Mouse (Mus musculus): ENCODE results near the gene Ccdc73. TPM values are rescaled to one million over a fixed set of nuclear protein-coding genes. Genes with fewer than 3 reads are reported as not detected.
"Not testable (repeated sequence)": the region's sequence is repeated elsewhere in the genome, so short reads cannot be mapped to it uniquely, and the experiment has no call there.

Ccdc73 gene
- polyA plus RNA-seq (2016; fragmentation: Nextera tagmentation; extraction: Ambion mirVana): 8.8 and 9.7 TPM in 2 replicates

GRCm38 (mm10) chr2:104867282-104867855, at the start of gene Ccdc73:
Gene Ccdc73, plus strand, starts transcription at chr2:104867805.
- no peak within 1 kb of the TSS for H3K4me3 ChIP-seq (replicated peaks)
- no peak within 1 kb of the TSS for H3K27ac ChIP-seq
- no peak for ATAC-seq (ENCODE audit: low FRiP score)
- H3K9ac ChIP-seq: no peak within 1 kb of the TSS
- H3K4me2 ChIP-seq: no peak within 1 kb of the TSS
- no peaks in the 10 kb centered on the region for H3K36me3 ChIP-seq (replicated peaks)
- no peaks in the 10 kb centered on the region for H3K4me1 ChIP-seq
- no peaks in the 10 kb centered on the region for H3K9me3 ChIP-seq
- WGBS: 93% methylated on average over 13 of the region's 13 CpGs
- no peaks in the 10 kb centered on the region for H3K27me3 ChIP-seq

GRCm38 (mm10) chr2:104818763-104819162, 48.8 kb upstream of the Ccdc73 start:
- not testable (repeated sequence) for H3K4me3 ChIP-seq (replicated peaks); H3K27ac ChIP-seq; H3K27me3 ChIP-seq; ATAC-seq (ENCODE audit: low FRiP score); H3K36me3 ChIP-seq (replicated peaks); H3K9ac ChIP-seq; H3K4me2 ChIP-seq; H3K9me3 ChIP-seq
- H3K4me1 ChIP-seq: peaks cover 20% of the 10 kb centered on the region
- 90% methylated on average over 3 of the region's 3 CpGs for WGBS

GRCm38 (mm10) chr2:104826191-104826590, 41.4 kb upstream of the Ccdc73 start:
- WGBS: 90% methylated on average over 4 of the region's 4 CpGs
- no peak overlapping the region for H3K9ac ChIP-seq
- no peaks in the 10 kb centered on the region for H3K27me3 ChIP-seq
- H3K36me3 ChIP-seq (replicated peaks): no peaks in the 10 kb centered on the region
- H3K4me3 ChIP-seq (replicated peaks): no peak overlapping the region
- no peaks in the 10 kb centered on the region for H3K9me3 ChIP-seq
- no peak overlapping the region for H3K27ac ChIP-seq
- no peaks in the 10 kb centered on the region for H3K4me1 ChIP-seq
- no peak for ATAC-seq (ENCODE audit: low FRiP score)
- H3K4me2 ChIP-seq: no peak overlapping the region

- Histone ChIP-seq H3K9ac (no peak overlapping the region), H3K27ac (no peak overlapping the region), H3K27me3 (no peaks in the 10 kb centered on the region), H3K4me2 (no peak overlapping the region), H3K9me3 (no peaks in the 10 kb centered on the region), H3K4me3 (replicated peaks) (no peak overlapping the region), H3K4me1 (no peaks in the 10 kb centered on the region), H3K36me3 (replicated peaks) (no peaks in the 10 kb centered on the region)
- ATAC-seq (ENCODE audit: low FRiP score): no peak
- WGBS: 85% methylated on average over 2 of the region's 2 CpGs
These were observed 35.1 kb upstream of the Ccdc73 start for GRCm38 (mm10) chr2:104832486-104832885.

GRCm38 (mm10) chr2:104840974-104841373, 26.6 kb upstream of the Ccdc73 start:
- no peaks in the 10 kb centered on the region for H3K27me3 ChIP-seq
- no peak overlapping the region for H3K9ac ChIP-seq
- ATAC-seq (ENCODE audit: low FRiP score): no peak
- no peak overlapping the region for H3K4me2 ChIP-seq
- H3K4me1 ChIP-seq: no peaks in the 10 kb centered on the region
- H3K36me3 ChIP-seq (replicated peaks): no peaks in the 10 kb centered on the region
- H3K9me3 ChIP-seq: no peaks in the 10 kb centered on the region
- no peak overlapping the region for H3K27ac ChIP-seq
- H3K4me3 ChIP-seq (replicated peaks): no peak overlapping the region

GRCm38 (mm10) chr2:104841736-104842135, 25.9 kb upstream of the Ccdc73 start:
- no peaks in the 10 kb centered on the region for H3K27me3 ChIP-seq
- H3K4me2 ChIP-seq: no peak overlapping the region
- no peak for ATAC-seq (ENCODE audit: low FRiP score)
- no peaks in the 10 kb centered on the region for H3K4me1 ChIP-seq
- 86% methylated on average over 7 of the region's 7 CpGs for WGBS
- no peak overlapping the region for H3K27ac ChIP-seq
- H3K9me3 ChIP-seq: no peaks in the 10 kb centered on the region
- no peak overlapping the region for H3K9ac ChIP-seq
- H3K4me3 ChIP-seq (replicated peaks): no peak overlapping the region
- no peaks in the 10 kb centered on the region for H3K36me3 ChIP-seq (replicated peaks)

GRCm38 (mm10) chr2:104842559-104842958, 25.0 kb upstream of the Ccdc73 start:
- Histone ChIP-seq H3K27me3 (no peaks in the 10 kb centered on the region), H3K4me2 (no peak overlapping the region), H3K27ac (no peak overlapping the region), H3K4me1 (no peaks in the 10 kb centered on the region), H3K36me3 (replicated peaks) (no peaks in the 10 kb centered on the region), H3K9ac (no peak overlapping the region), H3K9me3 (no peaks in the 10 kb centered on the region), H3K4me3 (replicated peaks) (no peak overlapping the region)
- ATAC-seq (ENCODE audit: low FRiP score): no peak

GRCm38 (mm10) chr2:104846638-104847414, 20.8 kb upstream of the Ccdc73 start:
- Histone ChIP-seq H3K36me3 (replicated peaks) (no peaks in the 10 kb centered on the region), H3K9me3 (no peaks in the 10 kb centered on the region), H3K4me2 (no peak overlapping the region), H3K4me3 (replicated peaks) (no peak overlapping the region), H3K27me3 (peaks cover 27% of the 10 kb centered on the region), H3K9ac (no peak overlapping the region), H3K4me1 (peaks cover 12% of the 10 kb centered on the region), H3K27ac (no peak overlapping the region)
- no peak for ATAC-seq (ENCODE audit: low FRiP score)
- WGBS: 52% methylated on average over 4 of the region's 4 CpGs

- no peak overlapping the region for H3K27ac ChIP-seq
- H3K9ac ChIP-seq: no peak overlapping the region
- H3K36me3 ChIP-seq (replicated peaks): no peaks in the 10 kb centered on the region
- H3K4me3 ChIP-seq (replicated peaks): no peak overlapping the region
- H3K4me1 ChIP-seq: peaks cover 12% of the 10 kb centered on the region
- WGBS: 53% methylated on average over 2 of the region's 2 CpGs
- H3K27me3 ChIP-seq: peaks cover 27% of the 10 kb centered on the region
- no peaks in the 10 kb centered on the region for H3K9me3 ChIP-seq
- H3K4me2 ChIP-seq: no peak overlapping the region
- no peak for ATAC-seq (ENCODE audit: low FRiP score)
These were observed 20.0 kb upstream of the Ccdc73 start for GRCm38 (mm10) chr2:104847645-104848044.

GRCm38 (mm10) chr2:104848235-104849161, 19.1 kb upstream of the Ccdc73 start:
- Histone ChIP-seq H3K36me3 (replicated peaks) (no peaks in the 10 kb centered on the region), H3K9me3 (no peaks in the 10 kb centered on the region), H3K4me1 (peaks cover 12% of the 10 kb centered on the region), H3K27me3 (peaks cover 27% of the 10 kb centered on the region), H3K9ac (no peak overlapping the region), H3K4me2 (peak overlapping the region; percentile 98), H3K4me3 (replicated peaks) (peak overlapping the region; percentile 57), H3K27ac (no peak overlapping the region)
- WGBS: 29% methylated on average over 16 of the region's 16 CpGs
- ATAC-seq (ENCODE audit: low FRiP score): no peak

GRCm38 (mm10) chr2:104849276-104849990, 18.2 kb upstream of the Ccdc73 start, which contains the start of gene Prrg4:
Gene Prrg4, minus strand, starts transcription at chr2:104849876.
- peaks cover 12% of the 10 kb centered on the region for H3K4me1 ChIP-seq
- under 1% methylated on average over 61 of the region's 62 CpGs for WGBS
- no peak within 1 kb of the TSS for H3K27ac ChIP-seq
- no peaks in the 10 kb centered on the region for H3K36me3 ChIP-seq (replicated peaks)
- peak within 1 kb of the TSS; percentile 98 for H3K4me2 ChIP-seq
- ATAC-seq (ENCODE audit: low FRiP score): peak; percentile 85
- peaks cover 27% of the 10 kb centered on the region for H3K27me3 ChIP-seq
- peak within 1 kb of the TSS; percentile 61 for H3K9ac ChIP-seq
- H3K4me3 ChIP-seq (replicated peaks): peak within 1 kb of the TSS; percentile 57
- H3K9me3 ChIP-seq: no peaks in the 10 kb centered on the region

GRCm38 (mm10) chr2:104849991-104850359, 17.6 kb upstream of the Ccdc73 start:
- WGBS: 75% methylated on average over 3 of the region's 3 CpGs
- Histone ChIP-seq H3K4me3 (replicated peaks) (peak overlapping the region; percentile 57), H3K9ac (no peak overlapping the region; the same call in 1 of the 2 replicates), H3K4me1 (peaks cover 12% of the 10 kb centered on the region), H3K4me2 (peak overlapping the region; percentile 98), H3K36me3 (replicated peaks) (no peaks in the 10 kb centered on the region), H3K27me3 (peaks cover 27% of the 10 kb centered on the region), H3K27ac (no peak overlapping the region), H3K9me3 (no peaks in the 10 kb centered on the region)
- ATAC-seq (ENCODE audit: low FRiP score): no peak
